Mouse (Mus musculus) CH12F3 (cell line): Measurements from ENCODE around the gene Ifitm10.

ENCODE experiments used
- in situ Hi-C: fragments of 300-500 bp; cut with MboI; formaldehyde crosslinking; loops from 2 replicates; pipeline ENCODE4 v1.14.3; 2020; ENCODE audit warnings: low sequenced_read_pairs

The Ifitm10 gene

GRCm38 (mm10) chr7:142391108-142391507, 17.6 kb upstream of the Ifitm10 start:
- in situ Hi-C loops, result no loop called here

GRCm38 (mm10) chr7:142389961-142390650, 16.6 kb upstream of the Ifitm10 start:
- in situ Hi-C loops, result no loop called here

- in situ Hi-C loops, result no loop called here
These were observed 15.2 kb upstream of the Ifitm10 start for GRCm38 (mm10) chr7:142388740-142389139.

- in situ Hi-C loops, result no loop called here
These were observed 14.6 kb upstream of the Ifitm10 start for GRCm38 (mm10) chr7:142388198-142388597.

GRCm38 (mm10) chr7:142387419-142388148, 14.0 kb upstream of the Ifitm10 start, which contains the start of gene Ctsd:
Ctsd (minus strand) TSS chr7:142388038.
- in situ Hi-C loops, result no loop called here

GRCm38 (mm10) chr7:142386621-142387201, 13.2 kb upstream of the Ifitm10 start:
- in situ Hi-C loops, result no loop called here

GRCm38 (mm10) chr7:142385742-142386403, 12.3 kb upstream of the Ifitm10 start:
- in situ Hi-C loops, result no loop called here

GRCm38 (mm10) chr7:142384306-142384705, 10.8 kb upstream of the Ifitm10 start:
- in situ Hi-C loops, result no loop called here

GRCm38 (mm10) chr7:142382567-142382966, 9.0 kb upstream of the Ifitm10 start, which contains the start of gene Gm49369:
Gm49369 (minus strand) TSS chr7:142382667.
- in situ Hi-C loops, result no loop called here

GRCm38 (mm10) chr7:142381175-142381574, 7.6 kb upstream of the Ifitm10 start:
- in situ Hi-C loops, result no loop called here

GRCm38 (mm10) chr7:142379186-142379585, 5.6 kb upstream of the Ifitm10 start:
- in situ Hi-C loops, result no loop called here

- in situ Hi-C loops, result no loop called here
These were observed 3.8 kb upstream of the Ifitm10 start for GRCm38 (mm10) chr7:142377233-142377925.

- in situ Hi-C loops, result no loop called here
These were observed 2.5 kb upstream of the Ifitm10 start for GRCm38 (mm10) chr7:142376096-142376495.

- in situ Hi-C loops, result no loop called here
These were observed 1.7 kb upstream of the Ifitm10 start for GRCm38 (mm10) chr7:142375261-142375724.

- in situ Hi-C loops, result no loop called here
These were observed 961 bp upstream of the Ifitm10 start for GRCm38 (mm10) chr7:142374413-142375015.

- in situ Hi-C loops, result no loop called here
These were observed 514 bp downstream of the Ifitm10 start for GRCm38 (mm10) chr7:142373039-142373438.

GRCm38 (mm10) chr7:142371768-142372661, 1.5 kb downstream of the Ifitm10 start:
- in situ Hi-C loops, result no loop called here

GRCm38 (mm10) chr7:142371398-142371767, 2.2 kb downstream of the Ifitm10 start:
- in situ Hi-C loops, result no loop called here

GRCm38 (mm10) chr7:142370937-142371336, 2.6 kb downstream of the Ifitm10 start:
- in situ Hi-C loops, result no loop called here
